Mouse (Mus musculus): ENCODE measurements around the gene Lpp. TPM values are rescaled to one million over a fixed set of nuclear protein-coding genes. Genes with fewer than 3 reads are reported as not detected.
A peak's percentile ranks its signal among the peaks of the same experiment; 100 is the strongest.

The Lpp gene
- polyA plus RNA-seq, 1 experiment: 256 TPM

DNA sequence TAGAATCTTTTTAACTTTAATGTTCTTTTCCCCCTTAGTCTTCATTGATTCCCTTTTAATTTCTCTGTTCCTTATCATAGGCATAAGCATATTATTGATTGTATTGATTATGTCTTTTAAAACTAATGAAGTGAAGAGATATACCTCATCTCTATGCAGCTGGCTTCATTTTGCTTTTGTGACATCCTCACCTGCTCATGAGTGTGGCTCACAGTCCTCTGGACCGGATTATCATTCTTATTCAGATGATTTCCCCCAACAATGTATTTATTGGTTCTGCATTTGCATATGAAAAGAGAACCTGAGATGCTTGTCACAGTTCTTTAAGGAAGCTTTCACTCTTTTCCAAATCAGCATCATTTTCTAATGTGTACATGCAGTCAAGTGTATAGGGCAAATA is 408.5 kb downstream of the Lpp start:
- no peak overlapping the region for H3K4me3 ChIP-seq (ENCODE audit: insufficient read depth, low read length)
- TF ChIP-seq CTCF (IDR thresholded peaks at IDR 0.05; ENCODE audit: borderline replicate concordance, insufficient read depth, low read length): no peak
- TF ChIP-seq POLR2A (IDR thresholded peaks at IDR 0.05; ENCODE audit: low read depth, low read length): no peak
- H3K27ac ChIP-seq (ENCODE audit: insufficient read depth, low read length): no peak overlapping the region
- H3K4me1 ChIP-seq (ENCODE audit: control insufficient read depth, insufficient read depth, low read length): peaks cover 13% of the 10 kb centered on the region

- Histone ChIP-seq H3K4me1 (ENCODE audit: control insufficient read depth, insufficient read depth, low read length) (peaks cover 4% of the 10 kb centered on the region), H3K4me3 (ENCODE audit: insufficient read depth, low read length) (no peak overlapping the region), H3K27ac (ENCODE audit: insufficient read depth, low read length) (no peak overlapping the region)
- TF ChIP-seq POLR2A (IDR thresholded peaks at IDR 0.05; ENCODE audit: low read depth, low read length) (no peak), CTCF (IDR thresholded peaks at IDR 0.05; ENCODE audit: borderline replicate concordance, insufficient read depth, low read length) (no peak)
Observed at GRCm38 (mm10) chr16:24806093-24806492, 412.8 kb downstream of the Lpp start.

DNA sequence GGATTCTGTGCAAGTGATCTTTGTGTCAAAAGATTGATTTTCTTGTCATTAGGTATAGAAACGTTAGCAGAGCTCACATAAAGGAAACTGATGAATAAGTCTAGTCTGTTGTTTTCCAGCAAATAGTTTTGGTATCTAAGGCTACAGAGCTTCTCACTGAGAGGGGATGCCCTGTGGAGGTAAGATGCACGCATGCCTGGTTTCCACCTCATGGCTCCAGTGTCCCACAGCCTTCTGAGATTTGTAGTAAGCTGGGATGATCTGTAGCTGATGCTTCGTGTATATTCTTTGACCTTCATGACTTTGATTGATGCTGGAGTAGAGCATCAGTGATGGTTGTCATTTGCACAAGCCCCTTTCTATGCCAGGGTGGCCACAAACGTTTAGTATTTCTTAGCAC is 414.3 kb downstream of the Lpp start:
- Histone ChIP-seq H3K27ac (ENCODE audit: insufficient read depth, low read length) (no peak overlapping the region), H3K4me3 (ENCODE audit: insufficient read depth, low read length) (no peak overlapping the region), H3K4me1 (ENCODE audit: control insufficient read depth, insufficient read depth, low read length) (peaks cover 7% of the 10 kb centered on the region)
- TF ChIP-seq POLR2A (IDR thresholded peaks at IDR 0.05; ENCODE audit: low read depth, low read length) (no peak), CTCF (IDR thresholded peaks at IDR 0.05; ENCODE audit: borderline replicate concordance, insufficient read depth, low read length) (no peak)

DNA sequence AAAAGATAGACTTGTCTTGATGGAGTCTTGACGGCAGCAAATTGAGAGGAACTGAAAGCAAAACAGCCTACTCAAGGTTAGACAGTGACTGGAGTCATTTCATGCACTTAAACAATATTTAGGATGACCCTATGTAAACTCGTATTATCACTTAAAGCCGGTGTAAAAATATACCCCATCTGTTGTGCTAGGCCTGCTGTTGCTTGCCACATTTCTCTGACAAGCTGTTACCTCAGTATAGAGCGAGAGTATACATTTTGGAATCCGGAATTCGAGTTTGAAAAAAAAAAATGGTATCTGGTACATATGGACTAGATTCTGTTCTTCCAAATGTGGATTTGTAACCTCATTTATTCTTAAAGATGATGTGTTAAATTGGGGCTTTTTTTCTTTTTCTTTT is 416.5 kb downstream of the Lpp start:
- H3K4me1 ChIP-seq (ENCODE audit: control insufficient read depth, insufficient read depth, low read length): peaks cover 7% of the 10 kb centered on the region
- no peak overlapping the region for H3K27ac ChIP-seq (ENCODE audit: insufficient read depth, low read length)
- TF ChIP-seq CTCF (IDR thresholded peaks at IDR 0.05; ENCODE audit: borderline replicate concordance, insufficient read depth, low read length): no peak
- TF ChIP-seq POLR2A (IDR thresholded peaks at IDR 0.05; ENCODE audit: low read depth, low read length): no peak
- no peak overlapping the region for H3K4me3 ChIP-seq (ENCODE audit: insufficient read depth, low read length)

GRCm38 (mm10) chr16:24816621-24817020 is 423.3 kb downstream of the Lpp start:
- TF ChIP-seq POLR2A (IDR thresholded peaks at IDR 0.05; ENCODE audit: low read depth, low read length) (no peak), CTCF (IDR thresholded peaks at IDR 0.05; ENCODE audit: borderline replicate concordance, insufficient read depth, low read length) (no peak)

DNA sequence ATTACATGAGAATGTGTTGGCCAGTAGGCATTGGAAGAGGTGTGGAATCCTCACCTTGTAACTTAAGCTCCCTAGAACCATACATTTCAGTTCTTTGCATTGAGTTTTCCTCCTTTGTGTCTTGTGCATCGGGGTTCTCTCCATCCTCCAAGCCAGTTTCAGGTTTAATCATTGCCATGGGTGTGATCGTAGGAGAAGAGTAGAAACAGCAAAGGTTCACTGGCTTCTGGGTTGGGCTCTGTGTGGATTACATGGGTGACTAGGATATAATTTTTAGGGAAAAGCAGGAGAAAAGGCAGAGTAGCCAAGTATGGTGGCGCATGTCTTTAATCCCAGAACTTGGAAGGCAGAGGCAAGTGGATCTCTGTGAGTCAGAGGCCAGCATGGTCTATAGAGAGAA is 424.1 kb downstream of the Lpp start:
- Histone ChIP-seq H3K4me1 (ENCODE audit: control insufficient read depth, insufficient read depth, low read length) (0 out of 2 replicates have a peak, but pooled peaks cover 1% of the 10 kb centered on the region), H3K27ac (ENCODE audit: insufficient read depth, low read length) (no peak overlapping the region), H3K4me3 (ENCODE audit: insufficient read depth, low read length) (no peak overlapping the region)
- no peak for TF ChIP-seq CTCF (IDR thresholded peaks at IDR 0.05; ENCODE audit: borderline replicate concordance, insufficient read depth, low read length)
- TF ChIP-seq POLR2A (IDR thresholded peaks at IDR 0.05; ENCODE audit: low read depth, low read length): no peak

More at GRCm38 (mm10) chr16:24816621-24817020, 423.3 kb downstream of the Lpp start:
- no peak overlapping the region for H3K27ac ChIP-seq (ENCODE audit: insufficient read depth, low read length)
- peaks cover 4% of the 10 kb centered on the region; the same call in 1 of the 2 replicates for H3K4me1 ChIP-seq (ENCODE audit: control insufficient read depth, insufficient read depth, low read length)
- no peak overlapping the region for H3K4me3 ChIP-seq (ENCODE audit: insufficient read depth, low read length)

DNA sequence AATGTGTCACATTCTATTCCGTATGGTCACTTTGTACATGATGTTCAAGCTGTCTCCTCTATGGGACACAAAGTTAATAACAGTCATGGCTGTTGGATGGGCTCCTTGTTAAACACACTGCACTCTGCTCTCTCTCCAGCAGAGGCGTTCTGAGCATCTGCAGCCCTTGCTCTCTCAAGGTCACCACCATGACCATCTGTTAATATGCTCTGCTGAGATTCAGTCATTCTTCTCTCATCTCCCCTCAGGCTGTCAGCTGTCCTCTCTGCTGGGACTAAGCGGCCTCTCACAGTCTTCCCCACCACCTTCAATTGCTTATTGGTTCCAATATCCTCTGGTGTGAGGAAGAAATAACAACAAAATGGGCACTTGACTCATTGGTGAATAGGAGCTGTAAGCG is 425.8 kb downstream of the Lpp start:
- H3K4me1 ChIP-seq (ENCODE audit: control insufficient read depth, insufficient read depth, low read length): no peaks in the 10 kb centered on the region
- no peak overlapping the region for H3K4me3 ChIP-seq (ENCODE audit: insufficient read depth, low read length)
- no peak; the same call in 1 of the 2 replicates for TF ChIP-seq CTCF (IDR thresholded peaks at IDR 0.05; ENCODE audit: borderline replicate concordance, insufficient read depth, low read length)
- no peak overlapping the region for H3K27ac ChIP-seq (ENCODE audit: insufficient read depth, low read length)

- TF ChIP-seq POLR2A (IDR thresholded peaks at IDR 0.05; ENCODE audit: low read depth, low read length): no peak
- no peak for TF ChIP-seq CTCF (IDR thresholded peaks at IDR 0.05; ENCODE audit: borderline replicate concordance, insufficient read depth, low read length)
- H3K4me1 ChIP-seq (ENCODE audit: control insufficient read depth, insufficient read depth, low read length): peaks cover 11% of the 10 kb centered on the region
- peak overlapping the region; percentile 66 for H3K27ac ChIP-seq (ENCODE audit: insufficient read depth, low read length)
- H3K4me3 ChIP-seq (ENCODE audit: insufficient read depth, low read length): no peak overlapping the region
Observed at GRCm38 (mm10) chr16:24822182-24822875, 429.0 kb downstream of the Lpp start.

DNA sequence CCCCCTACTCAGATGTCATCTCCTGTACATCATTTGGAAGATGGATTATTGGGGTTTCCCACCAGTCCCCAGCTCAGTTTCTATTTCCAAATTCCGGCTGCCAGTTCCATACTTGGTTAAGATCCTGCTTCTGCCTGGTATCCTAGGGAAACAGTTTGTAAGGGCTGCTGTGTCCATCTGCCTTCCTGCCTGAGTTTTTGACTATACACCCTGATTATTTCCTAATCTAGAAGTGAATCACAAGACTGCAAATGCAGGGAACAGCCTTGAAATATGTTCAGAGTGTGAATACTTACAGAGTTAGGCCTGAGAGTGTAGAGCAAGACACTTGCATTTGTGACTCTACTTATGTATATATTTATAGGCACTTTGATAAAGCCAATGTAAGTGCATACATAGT is 429.6 kb downstream of the Lpp start:
- peak overlapping the region; percentile 66 for H3K27ac ChIP-seq (ENCODE audit: insufficient read depth, low read length)
- H3K4me1 ChIP-seq (ENCODE audit: control insufficient read depth, insufficient read depth, low read length): peaks cover 11% of the 10 kb centered on the region
- H3K4me3 ChIP-seq (ENCODE audit: insufficient read depth, low read length): no peak overlapping the region
- TF ChIP-seq POLR2A (IDR thresholded peaks at IDR 0.05; ENCODE audit: low read depth, low read length) (no peak), CTCF (IDR thresholded peaks at IDR 0.05; ENCODE audit: borderline replicate concordance, insufficient read depth, low read length) (no peak)

DNA sequence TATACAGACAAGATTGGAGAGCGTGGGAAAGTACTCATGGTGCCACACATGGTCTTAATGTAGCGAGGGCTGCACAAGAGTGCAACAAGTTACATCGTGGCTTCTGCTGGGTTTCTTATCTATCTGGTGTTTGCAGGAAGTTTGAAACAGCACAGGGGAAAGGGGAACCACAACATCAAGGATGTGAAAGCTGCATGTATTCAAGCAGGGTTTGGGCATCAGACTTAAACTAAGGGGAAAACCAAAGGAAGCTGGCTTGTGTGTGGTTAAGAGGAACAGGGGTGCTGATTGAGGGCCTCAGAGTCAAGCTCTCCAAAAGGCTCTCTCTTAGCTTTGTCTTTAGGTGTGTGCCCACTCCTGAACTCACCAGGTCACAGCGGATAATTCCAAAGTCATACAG is 433.1 kb downstream of the Lpp start:
- H3K4me1 ChIP-seq (ENCODE audit: control insufficient read depth, insufficient read depth, low read length): peaks cover 11% of the 10 kb centered on the region
- TF ChIP-seq CTCF (IDR thresholded peaks at IDR 0.05; ENCODE audit: borderline replicate concordance, insufficient read depth, low read length) (no peak), POLR2A (IDR thresholded peaks at IDR 0.05; ENCODE audit: low read depth, low read length) (no peak)
- no peak overlapping the region for H3K4me3 ChIP-seq (ENCODE audit: insufficient read depth, low read length)
- no peak overlapping the region for H3K27ac ChIP-seq (ENCODE audit: insufficient read depth, low read length)
